Mouse (Mus musculus): ENCODE data around the gene Haus4. TPM values are rescaled to one million over a fixed set of nuclear protein-coding genes. Genes with fewer than 3 reads are reported as not detected.

Haus4 gene
- polyA plus RNA-seq, 1 experiment from 2014 or later = 56.0 TPM

Other genes with a start within 250 kb of the Haus4 start
- gene Oxa1l, start 193.8 kb downstream of the Haus4 start, polyA plus RNA-seq (2015; fragmentation: Nextera tagmentation; extraction: Ambion mirVana) = 42.9 and 48.6 TPM in 2 replicates
- 93.8 and 111 TPM in 2 replicates for gene Slc7a7, start 136.8 kb downstream of the Haus4 start, polyA plus RNA-seq (2015; fragmentation: Nextera tagmentation; extraction: Ambion mirVana)
- gene Mrpl52, start 127.7 kb downstream of the Haus4 start, polyA plus RNA-seq (2015; fragmentation: Nextera tagmentation; extraction: Ambion mirVana) = 249 and 267 TPM in 2 replicates
- gene Mmp14, start 123.0 kb downstream of the Haus4 start, polyA plus RNA-seq (2015; fragmentation: Nextera tagmentation; extraction: Ambion mirVana) = 89.7 and 90.7 TPM in 2 replicates
- gene Lrp10, start 90.5 kb downstream of the Haus4 start, polyA plus RNA-seq (2015; fragmentation: Nextera tagmentation; extraction: Ambion mirVana) = 53.4 and 65.3 TPM in 2 replicates
- gene Rem2, start 78.5 kb downstream of the Haus4 start, polyA plus RNA-seq (2015; fragmentation: Nextera tagmentation; extraction: Ambion mirVana) = 1.2 and 1.6 TPM in 2 replicates
- gene Prmt5, start 37.1 kb downstream of the Haus4 start, polyA plus RNA-seq (2015; fragmentation: Nextera tagmentation; extraction: Ambion mirVana) = 67.2 and 71.8 TPM in 2 replicates
- 12.9 and 13.1 TPM in 2 replicates for gene Ajuba, start 22.9 kb upstream of the Haus4 start, polyA plus RNA-seq (2015; fragmentation: Nextera tagmentation; extraction: Ambion mirVana)
- gene 4931414P19Rik, start 51.4 kb upstream of the Haus4 start, polyA plus RNA-seq (2015; fragmentation: Nextera tagmentation; extraction: Ambion mirVana) = 6.0 and 7.8 TPM in 2 replicates
- gene Psmb5, start 63.4 kb upstream of the Haus4 start, polyA plus RNA-seq (2015; fragmentation: Nextera tagmentation; extraction: Ambion mirVana) = 358 and 395 TPM in 2 replicates
- not detected in 2 replicates for gene Psmb11, start 66.8 kb upstream of the Haus4 start, polyA plus RNA-seq (2015; fragmentation: Nextera tagmentation; extraction: Ambion mirVana)
- not detected in 2 replicates for gene Gm17606, start 86.3 kb upstream of the Haus4 start, polyA plus RNA-seq (2015; fragmentation: Nextera tagmentation; extraction: Ambion mirVana)
- gene Cdh24, start 86.7 kb upstream of the Haus4 start, polyA plus RNA-seq (2015; fragmentation: Nextera tagmentation; extraction: Ambion mirVana) = 1.5 and 1.7 TPM in 2 replicates
- 82.0 and 90.2 TPM in 2 replicates for gene 1700123O20Rik, start 131.6 kb upstream of the Haus4 start, polyA plus RNA-seq (2015; fragmentation: Nextera tagmentation; extraction: Ambion mirVana)
- gene Acin1, start 132.3 kb upstream of the Haus4 start, polyA plus RNA-seq (2015; fragmentation: Nextera tagmentation; extraction: Ambion mirVana) = 78.7 and 82.6 TPM in 2 replicates
- 0.07 and 0.15 TPM in 2 replicates for gene Gm29776, start 144.2 kb upstream of the Haus4 start, polyA plus RNA-seq (2015; fragmentation: Nextera tagmentation; extraction: Ambion mirVana)
- gene Cebpe, start 157.6 kb upstream of the Haus4 start, polyA plus RNA-seq (2015; fragmentation: Nextera tagmentation; extraction: Ambion mirVana) = 0.28 TPM in 1 of 2 replicates, not detected in the other
- 45.7 and 60.3 TPM in 2 replicates for gene Slc7a8, start 227.3 kb upstream of the Haus4 start, polyA plus RNA-seq (2015; fragmentation: Nextera tagmentation; extraction: Ambion mirVana)